Mouse (Mus musculus) bone marrow macrophage, adult 2 months (primary cell): ENCODE results near the gene Ccdc6. TPM values are rescaled to one million over a fixed set of nuclear protein-coding genes. Genes with fewer than 3 reads are reported as not detected.
A peak's percentile ranks its signal among the peaks of the same experiment; 100 is the strongest.

Experiments
- H3K27ac ChIP-seq: 2 replicates; pipeline ENCODE4 v1.5.1; 2012; ENCODE audit warnings: low read depth, low read length; ENCODE audit not compliant: insufficient read depth
- H3K4me1 ChIP-seq: 2 replicates; pipeline ENCODE4 v1.6.1; 2012; ENCODE audit warnings: low read length; ENCODE audit not compliant: control insufficient read depth, insufficient read depth
- H3K4me3 ChIP-seq: 2 replicates; pipeline ENCODE4 v1.5.1; 2012; ENCODE audit warnings: mild to moderate bottlenecking, low read length, moderate library complexity; ENCODE audit not compliant: insufficient read depth
- CTCF ChIP-seq: IDR thresholded peaks from 2 replicates; pipeline ENCODE4 v1.5.1; 2012; ENCODE audit warnings: low read depth, mild to moderate bottlenecking, low read length, moderate library complexity
- POLR2A ChIP-seq: IDR thresholded peaks from 2 replicates; pipeline ENCODE4 v1.6.1; 2012; ENCODE audit warnings: mild to moderate bottlenecking, low read depth, low read length, borderline replicate concordance
- polyA plus RNA-seq: library from polyadenylated mRNA; stranded (reverse); fragments of >200 nt; gene quantifications from 2 replicates; pipeline ENCODE4 v1.2.4, GENCODE M21; 2012; ENCODE audit not compliant: missing spikeins, insufficient read depth, insufficient read length

The Ccdc6 gene
- polyA plus RNA-seq, 1 experiment, result 33.8 TPM

GRCm38 (mm10) chr10:70091876-70092462 is 5.0 kb upstream of the Ccdc6 start:
- TF ChIP-seq POLR2A (no peak), CTCF (no peak)
- Histone ChIP-seq H3K4me1 (peaks cover 6% of the 10 kb centered on the region), H3K27ac (no peak overlapping the region), H3K4me3 (no peak overlapping the region)

- H3K4me1 ChIP-seq, result peaks cover 9% of the 10 kb centered on the region
- no peak overlapping the region for H3K27ac ChIP-seq
- TF ChIP-seq CTCF, result no peak
- no peak for TF ChIP-seq POLR2A
- no peak overlapping the region for H3K4me3 ChIP-seq
Observed at GRCm38 (mm10) chr10:70093782-70094181, 3.1 kb upstream of the Ccdc6 start.

- Histone ChIP-seq H3K4me3 (peak overlapping the region; percentile 78), H3K4me1 (peaks cover 14% of the 10 kb centered on the region), H3K27ac (peak overlapping the region; percentile 81)
- TF ChIP-seq POLR2A, result no peak
- TF ChIP-seq CTCF, result no peak
Observed at GRCm38 (mm10) chr10:70095031-70095470, 1.9 kb upstream of the Ccdc6 start.

- TF ChIP-seq POLR2A, result no peak
- no peak for TF ChIP-seq CTCF
- H3K27ac ChIP-seq, result peak overlapping the region; percentile 81
- H3K4me1 ChIP-seq, result peaks cover 14% of the 10 kb centered on the region
Observed at GRCm38 (mm10) chr10:70095506-70096270, 1.2 kb upstream of the Ccdc6 start.

GRCm38 (mm10) chr10:70097291-70097901 is 475 bp downstream of the Ccdc6 start:
- Histone ChIP-seq H3K27ac (no peak overlapping the region), H3K4me1 (peaks cover 14% of the 10 kb centered on the region), H3K4me3 (peak overlapping the region; percentile 80)
- TF ChIP-seq CTCF (no peak), POLR2A (no peak)

More at GRCm38 (mm10) chr10:70095506-70096270, 1.2 kb upstream of the Ccdc6 start:
- H3K4me3 ChIP-seq, result peak overlapping the region; percentile 78

- Histone ChIP-seq H3K27ac (no peak overlapping the region), H3K4me3 (peak overlapping the region; percentile 80), H3K4me1 (peaks cover 14% of the 10 kb centered on the region)
- TF ChIP-seq CTCF (no peak), POLR2A (no peak)
Observed at GRCm38 (mm10) chr10:70097911-70098569, 1.1 kb downstream of the Ccdc6 start.

- no peak for TF ChIP-seq POLR2A
- no peak for TF ChIP-seq CTCF
- no peak overlapping the region for H3K27ac ChIP-seq
- peaks cover 14% of the 10 kb centered on the region for H3K4me1 ChIP-seq
- peak overlapping the region; percentile 80 for H3K4me3 ChIP-seq
Observed at GRCm38 (mm10) chr10:70098626-70099025, 1.7 kb downstream of the Ccdc6 start.

GRCm38 (mm10) chr10:70099052-70099451 is 2.1 kb downstream of the Ccdc6 start:
- TF ChIP-seq CTCF (no peak), POLR2A (no peak)
- Histone ChIP-seq H3K27ac (no peak overlapping the region), H3K4me1 (peaks cover 14% of the 10 kb centered on the region), H3K4me3 (no peak overlapping the region)

GRCm38 (mm10) chr10:70102086-70102485 is 5.2 kb downstream of the Ccdc6 start:
- TF ChIP-seq CTCF (no peak), POLR2A (no peak)
- peaks cover 15% of the 10 kb centered on the region for H3K4me1 ChIP-seq

More at GRCm38 (mm10) chr10:70102086-70102485, 5.2 kb downstream of the Ccdc6 start:
- Histone ChIP-seq H3K4me3 (no peak overlapping the region), H3K27ac (no peak overlapping the region)
